ENCODE assay signal across 8 mouse cellular contexts in the genomic region with DNA sequence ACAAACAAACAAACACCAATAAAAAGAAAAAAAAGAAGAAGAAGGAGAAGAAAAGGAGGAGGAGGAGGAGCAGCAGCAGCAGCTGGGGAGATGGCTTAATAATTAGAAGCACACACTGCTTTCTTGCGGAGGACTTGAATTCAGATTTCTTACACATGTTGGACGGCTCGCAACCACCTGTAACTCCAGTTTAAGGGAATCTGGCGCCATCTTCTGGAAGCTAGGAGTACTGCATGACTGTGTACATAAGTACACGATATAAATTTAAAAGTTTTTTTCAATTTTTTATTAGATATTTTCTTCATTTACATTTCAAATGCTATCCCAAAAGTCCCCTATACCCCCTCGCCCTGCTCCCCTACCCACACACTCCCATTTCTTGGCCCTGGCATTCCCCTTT. TPM values are rescaled to one million over a fixed set of nuclear protein-coding genes. Genes with fewer than 3 reads are reported as not detected.
DNase-seq lines count a peak whose midpoint lies in the region; ATAC-seq and TF ChIP-seq lines count a peak whose summit lies in the region.

No protein-coding gene starts in this region.

- H3K27me3 ChIP-seq in forebrain, embryonic 10.5 days (ENCODE audit: poor library complexity, severe bottlenecking): no peaks in the 10 kb centered on the region
- H3K27me3 ChIP-seq in forebrain, embryonic 15.5 days: no peaks in the 10 kb centered on the region
- H3K27me3 ChIP-seq in midbrain, embryonic 11.5 days (ENCODE audit: control insufficient read depth, insufficient read depth, low read length): no peaks in the 10 kb centered on the region
- no peaks in the 10 kb centered on the region for H3K27me3 ChIP-seq in midbrain, embryonic 15.5 days (replicated peaks)

- no peaks in the 10 kb centered on the region for H3K36me3 ChIP-seq in forebrain, embryonic 10.5 days (replicated peaks)
- H3K36me3 ChIP-seq in forebrain, embryonic 15.5 days: no peaks in the 10 kb centered on the region
- no peaks in the 10 kb centered on the region for H3K36me3 ChIP-seq in midbrain, embryonic 11.5 days (ENCODE audit: control insufficient read depth, insufficient read depth, low read length)
- no peaks in the 10 kb centered on the region for H3K36me3 ChIP-seq in midbrain, embryonic 15.5 days (replicated peaks)

- WGBS in forebrain, embryonic 10.5 days: 30% methylated on average over 6 of the region's 6 CpGs
- 26% methylated on average over 6 of the region's 6 CpGs for WGBS in forebrain, embryonic 15.5 days
- 32% methylated on average over 6 of the region's 6 CpGs for WGBS in midbrain, embryonic 11.5 days
- WGBS in midbrain, embryonic 15.5 days: 32% methylated on average over 6 of the region's 6 CpGs
- 34% methylated on average over 6 of the region's 6 CpGs for WGBS in lung, adult 2 months

- H3K9me3 ChIP-seq in forebrain, embryonic 10.5 days: no peaks in the 10 kb centered on the region
- no peaks in the 10 kb centered on the region for H3K9me3 ChIP-seq in forebrain, embryonic 15.5 days
- H3K9me3 ChIP-seq in midbrain, embryonic 11.5 days (ENCODE audit: control insufficient read depth, low read length): no peaks in the 10 kb centered on the region
- no peaks in the 10 kb centered on the region for H3K9me3 ChIP-seq in midbrain, embryonic 15.5 days

- no peak for TF ChIP-seq POLR2A in lung, adult 2 months (IDR thresholded peaks at IDR 0.05; ENCODE audit: borderline replicate concordance, extremely low read depth, low read depth, low read length)

- no peak overlapping the region for H3K27ac ChIP-seq in forebrain, embryonic 10.5 days
- no peak overlapping the region for H3K27ac ChIP-seq in forebrain, embryonic 15.5 days (replicated peaks)
- H3K27ac ChIP-seq in midbrain, embryonic 11.5 days (ENCODE audit: low read depth, low read length): no peak overlapping the region
- H3K27ac ChIP-seq in midbrain, embryonic 15.5 days: no peak overlapping the region

- no peak overlapping the region for H3K9ac ChIP-seq in forebrain, embryonic 15.5 days (replicated peaks)
- no peak overlapping the region for H3K9ac ChIP-seq in midbrain, embryonic 11.5 days (ENCODE audit: low read length)
- no peak overlapping the region for H3K9ac ChIP-seq in midbrain, embryonic 15.5 days

- no peaks in the 10 kb centered on the region for H3K4me1 ChIP-seq in forebrain, embryonic 10.5 days
- 0 out of 2 replicates have a peak, but pooled peaks cover under 1% of the 10 kb centered on the region for H3K4me1 ChIP-seq in forebrain, embryonic 15.5 days
- no peaks in the 10 kb centered on the region for H3K4me1 ChIP-seq in midbrain, embryonic 11.5 days (ENCODE audit: control insufficient read depth, insufficient read depth, low read length)
- peaks cover 4% of the 10 kb centered on the region; the same call in 1 of the 2 replicates for H3K4me1 ChIP-seq in midbrain, embryonic 15.5 days
- no peaks in the 10 kb centered on the region for H3K4me1 ChIP-seq in lung, adult 2 months (ENCODE audit: control insufficient read depth, insufficient read depth, low read length)

- no peak overlapping the region for H3K4me2 ChIP-seq in forebrain, embryonic 15.5 days (replicated peaks)
- H3K4me2 ChIP-seq in midbrain, embryonic 11.5 days: no peak overlapping the region
- H3K4me2 ChIP-seq in midbrain, embryonic 15.5 days: no peak overlapping the region

- no peak for ATAC-seq in forebrain, embryonic 15.5 days (replicated peaks)
- no peak for ATAC-seq in midbrain, embryonic 11.5 days (ENCODE audit: low FRiP score)
- no peak for ATAC-seq in midbrain, embryonic 15.5 days (replicated peaks)
- peak; percentile 46; the same call in 1 of the 2 replicates for ATAC-seq in granulocyte monocyte progenitor cell, adult 5-6 weeks (replicated peaks; ENCODE audit: poor library complexity, severe bottlenecking)

- DNase-seq in forebrain, embryonic 10.5 days (ENCODE audit: extremely low spot score, low spot score): peak; percentile 35
- peak; percentile 90 for DNase-seq in midbrain, embryonic 11.5 days (ENCODE audit: low spot score, missing footprints)
- DNase-seq in c-Kit-positive CD71-positive TER-119-negative erythroid progenitor cells, embryonic 14.5 days (ENCODE audit: low read depth): peak; percentile 48
- peak; percentile 56 for DNase-seq in lung, adult 2 months
- DNase-seq in spleen, postnatal 4 days (ENCODE audit: low spot score in 2 of 2): peak; percentile 49 to 76

- peak; percentile 48; the same call in 1 of the 2 replicates for TF ChIP-seq CTCF in lung, adult 2 months (IDR thresholded peaks at IDR 0.05; ENCODE audit: insufficient read depth, low read length)

- no peak overlapping the region for H3K4me3 ChIP-seq in forebrain, embryonic 10.5 days
- H3K4me3 ChIP-seq in forebrain, embryonic 15.5 days: no peak overlapping the region
- no peak overlapping the region for H3K4me3 ChIP-seq in midbrain, embryonic 11.5 days (ENCODE audit: low read depth, low read length)
- H3K4me3 ChIP-seq in midbrain, embryonic 15.5 days: no peak overlapping the region
- H3K4me3 ChIP-seq in lung, adult 2 months (replicated peaks; ENCODE audit: extremely low read depth, low read depth, low read length): no peak overlapping the region

RNA-seq across cellular contexts. Expression of a gene that starts 29.9 kb away (rescaled TPM):
- not detected in 2 replicates for polyA plus RNA-seq in forebrain, embryonic 10.5 days (2016; fragmentation: Nextera tagmentation; extraction: Ambion mirVana)
- polyA plus RNA-seq in forebrain, embryonic 15.5 days (2015; fragmentation: Nextera tagmentation; extraction: Ambion mirVana): 0.11 and 0.18 TPM in 2 replicates
- polyA plus RNA-seq in midbrain, embryonic 11.5 days (2014; fragmentation: Nextera tagmentation; extraction: Ambion mirVana): not detected in 2 replicates
- polyA plus RNA-seq in midbrain, embryonic 15.5 days (2015; fragmentation: Nextera tagmentation; extraction: Ambion mirVana): 0.27 and 0.45 TPM in 2 replicates
- total RNA-seq in granulocyte monocyte progenitor cell, adult 5-6 weeks (2014; fragmentation: Nextera tagmentation): not detected in 2 replicates
- not detected in 2 replicates for total RNA-seq in granulocyte monocyte progenitor cell, adult 5-6 weeks (2017)
- polyA plus RNA-seq in lung, adult 2 months (2012; rRNA removed): 1.2 and 1.7 TPM in 2 replicates

RNA-seq across cellular contexts. Expression of a gene that starts 38.0 kb away (rescaled TPM):
- 3.2 and 4.1 TPM in 2 replicates for polyA plus RNA-seq in forebrain, embryonic 10.5 days (2016; fragmentation: Nextera tagmentation; extraction: Ambion mirVana)
- polyA plus RNA-seq in forebrain, embryonic 15.5 days (2015; fragmentation: Nextera tagmentation; extraction: Ambion mirVana): 7.4 and 7.8 TPM in 2 replicates
- polyA plus RNA-seq in midbrain, embryonic 11.5 days (2014; fragmentation: Nextera tagmentation; extraction: Ambion mirVana): 7.1 and 8.9 TPM in 2 replicates
- 10.6 and 12.8 TPM in 2 replicates for polyA plus RNA-seq in midbrain, embryonic 15.5 days (2015; fragmentation: Nextera tagmentation; extraction: Ambion mirVana)
- 61.5 and 75.6 TPM in 2 replicates for total RNA-seq in granulocyte monocyte progenitor cell, adult 5-6 weeks (2014; fragmentation: Nextera tagmentation)
- 56.3 and 67.9 TPM in 2 replicates for total RNA-seq in granulocyte monocyte progenitor cell, adult 5-6 weeks (2017)
- 6.1 and 9.1 TPM in 2 replicates for polyA plus RNA-seq in lung, adult 2 months (2012; rRNA removed)

RNA-seq across cellular contexts. Expression of a gene that starts 43.0 kb away (rescaled TPM):
- not detected in 2 replicates for polyA plus RNA-seq in forebrain, embryonic 10.5 days (2016; fragmentation: Nextera tagmentation; extraction: Ambion mirVana)
- 0.22 and 0.24 TPM in 2 replicates for polyA plus RNA-seq in forebrain, embryonic 15.5 days (2015; fragmentation: Nextera tagmentation; extraction: Ambion mirVana)
- not detected in 2 replicates for polyA plus RNA-seq in midbrain, embryonic 11.5 days (2014; fragmentation: Nextera tagmentation; extraction: Ambion mirVana)
- polyA plus RNA-seq in midbrain, embryonic 15.5 days (2015; fragmentation: Nextera tagmentation; extraction: Ambion mirVana): 0.31 and 1.4 TPM in 2 replicates
- total RNA-seq in granulocyte monocyte progenitor cell, adult 5-6 weeks (2014; fragmentation: Nextera tagmentation): not detected in 2 replicates
- not detected in 2 replicates for total RNA-seq in granulocyte monocyte progenitor cell, adult 5-6 weeks (2017)
- polyA plus RNA-seq in lung, adult 2 months (2012; rRNA removed): 10.6 and 21.0 TPM in 2 replicates

Comparison
In these comparisons a context has a peak if more than half of its experiments do, and no peak if none do; other contexts are left out.
1. DNase-seq: peak in every context shown above with its lines; median percentile 90 in midbrain, embryonic 11.5 days; 62 in spleen, postnatal 4 days; 56 in lung, adult 2 months; 48 in c-Kit-positive CD71-positive TER-119-negative erythroid progenitor cells, embryonic 14.5 days; 35 in forebrain, embryonic 10.5 days.